ENCODE assay signal across 25 mouse cellular contexts in the genomic region with DNA sequence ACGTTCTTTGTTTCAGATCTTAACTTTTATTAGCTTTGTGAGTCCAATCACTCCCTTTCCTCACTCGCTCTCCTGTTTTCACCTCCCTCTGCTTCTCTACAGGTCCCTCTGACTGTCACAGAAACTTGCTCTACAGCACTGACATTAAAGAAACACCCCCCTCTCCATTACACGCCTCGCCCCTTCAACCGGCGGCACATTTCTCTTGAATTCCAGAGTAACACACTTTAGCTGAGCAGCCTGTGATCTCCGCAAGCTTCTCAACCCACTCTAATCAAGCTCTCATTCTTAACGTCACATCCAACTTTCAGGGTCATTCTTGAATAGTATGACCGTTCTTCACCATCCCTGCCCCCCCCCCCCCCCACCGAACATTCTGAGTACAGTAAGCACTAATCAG.
"Had no signal": no experiment of that assay in that cellular context is flagged by ENCODE, and none has a peak within 500 bp of the region (broad histone marks: within the 10 kb centered on the region; RNA-seq: fewer than 3 reads in every experiment).

No protein-coding gene starts in this region.

- H3K4me2 ChIP-seq: heart, embryonic 12.5 days; hindbrain, embryonic 12.5 days; hindbrain, embryonic 14.5 days; intestine, embryonic 15.5 days; limb, embryonic 12.5 days had no signal

- H3K27me3 ChIP-seq: heart, embryonic 12.5 days; hindbrain, embryonic 12.5 days; intestine, embryonic 15.5 days; limb, embryonic 12.5 days had no signal

- H3K4me1 ChIP-seq: hindbrain, embryonic 10.5 days; hindbrain, embryonic 12.5 days; intestine, embryonic 15.5 days; limb, embryonic 10.5 days; limb, embryonic 12.5 days had no signal

- DNase-seq: gastrocnemius, adult 2 months; gastrocnemius, postnatal 10 days; gastrocnemius, postnatal 25 days; heart, adult 2 months; heart, postnatal 10 days; heart, postnatal 4 days; kidney, adult 18-20 months; kidney, adult 8-10 months; kidney, postnatal 10 days; kidney, postnatal 25 days; kidney, postnatal 4 days; layer of hippocampus, adult 9-11 months; liver had no signal

- ATAC-seq: forebrain, embryonic 16.5 days; hindbrain, embryonic 16.5 days; inflammation-experienced regulatory T-cells, adult 6 months; intestine, embryonic 15.5 days; intestine, postnatal 0 days had no signal

- H3K36me3 ChIP-seq: heart, embryonic 12.5 days; hindbrain, embryonic 10.5 days; hindbrain, embryonic 12.5 days; intestine, embryonic 15.5 days; limb, embryonic 10.5 days; limb, embryonic 12.5 days had no signal

- H3K4me3 ChIP-seq: gastrocnemius, adult 2 months; heart, adult 2 months; heart, embryonic 12.5 days; hindbrain, embryonic 10.5 days; hindbrain, embryonic 12.5 days; intestine, embryonic 15.5 days; left cerebral cortex, adult 2 months; limb, embryonic 10.5 days; limb, embryonic 12.5 days had no signal

- H3K9me3 ChIP-seq: heart, embryonic 12.5 days; hindbrain, embryonic 10.5 days; hindbrain, embryonic 12.5 days; intestine, embryonic 15.5 days; limb, embryonic 10.5 days; limb, embryonic 12.5 days had no signal

- H3K27ac ChIP-seq: gastrocnemius, adult 2 months; heart, adult 2 months; hindbrain, embryonic 10.5 days; hindbrain, embryonic 12.5 days; hindbrain, embryonic 14.5 days; intestine, embryonic 15.5 days; left cerebral cortex, adult 2 months; limb, embryonic 10.5 days; limb, embryonic 12.5 days had no signal

- H3K9ac ChIP-seq: heart, embryonic 12.5 days; hindbrain, embryonic 12.5 days; hindbrain, embryonic 14.5 days; intestine, embryonic 15.5 days; limb, embryonic 12.5 days had no signal
